Mouse (Mus musculus) neural tube, embryonic 12.5 days (tissue): ENCODE measurements around the gene Ptprm. TPM values are rescaled to one million over a fixed set of nuclear protein-coding genes. Genes with fewer than 3 reads are reported as not detected.

Experiments used
- ATAC-seq: fragments of 200-750 bp; cut with Nextera tagmentation; 2 replicates; pipeline ENCODE4 v1.8.0; 2017; ENCODE audit warnings: low read depth, mild to moderate bottlenecking, moderate TSS enrichment, moderate library complexity; ENCODE audit not compliant: low FRiP score
- H3K27ac ChIP-seq: fragments of 300-500 bp; sonication (generic); 2 replicates; pipeline ENCODE4 v1.5.1; 2016
- H3K27me3 ChIP-seq: fragments of 300-500 bp; sonication (generic); replicated peaks from 2 replicates; pipeline ENCODE4 v1.6.1; 2016; ENCODE audit warnings: mild to moderate bottlenecking
- H3K36me3 ChIP-seq: fragments of 300-500 bp; sonication (generic); 2 replicates; pipeline ENCODE4 v1.6.1; 2016; ENCODE audit warnings: mild to moderate bottlenecking
- H3K4me1 ChIP-seq: fragments of 300-500 bp; sonication (generic); 2 replicates; pipeline ENCODE4 v1.6.1; 2016
- H3K4me2 ChIP-seq: fragments of 300-500 bp; sonication (generic); replicated peaks from 2 replicates; pipeline ENCODE4 v1.6.1; 2016; ENCODE audit warnings: mild to moderate bottlenecking
- H3K4me3 ChIP-seq: fragments of 300-500 bp; sonication (generic); 2 replicates; pipeline ENCODE4 v1.5.1; 2016
- H3K9ac ChIP-seq: fragments of 300-500 bp; sonication (generic); 2 replicates; pipeline ENCODE4 v1.6.1; 2016; ENCODE audit warnings: mild to moderate bottlenecking
- H3K9me3 ChIP-seq: fragments of 300-500 bp; sonication (generic); 2 replicates; pipeline ENCODE4 v1.6.1; 2016; ENCODE audit warnings: mild to moderate bottlenecking
- WGBS: fragments of 180-500 bp; shearing (Covaris S2); methylation state at CpG from one replicate; pipeline ENCODE4 v1.1.7; 2016; 5-methylcytosine and 5-hydroxymethylcytosine counted together
- polyA plus RNA-seq: library from polyadenylated mRNA; unstranded; fragments of >200 nt; fragmentation: Nextera tagmentation; extraction: Ambion mirVana; gene quantifications from 2 replicates; pipeline ENCODE4 v1.2.1, GENCODE M21; 2016

The Ptprm gene
- 13.9 and 15.6 TPM in 2 replicates for polyA plus RNA-seq

- Histone ChIP-seq H3K36me3 (no peaks in the 10 kb centered on the region), H3K9ac (peak within 1 kb of the TSS; percentile 72), H3K4me1 (peaks cover 15% of the 10 kb centered on the region), H3K4me3 (peak within 1 kb of the TSS; percentile 74), H3K27ac (peak within 1 kb of the TSS; percentile 20; the same call in 1 of the 2 replicates), H3K4me2 (peak within 1 kb of the TSS; percentile 93), H3K27me3 (peaks cover 16% of the 10 kb centered on the region; the same call in 1 of the 2 replicates), H3K9me3 (no peaks in the 10 kb centered on the region)
- ATAC-seq, result peak; percentile 96
- 1% methylated on average over 72 of the region's 73 CpGs for WGBS
Measured at GRCm38 (mm10) chr17:67354451-67355011, at the start of gene Ptprm. Gene Ptprm (minus strand): TSS chr17:67354457.

DNA sequence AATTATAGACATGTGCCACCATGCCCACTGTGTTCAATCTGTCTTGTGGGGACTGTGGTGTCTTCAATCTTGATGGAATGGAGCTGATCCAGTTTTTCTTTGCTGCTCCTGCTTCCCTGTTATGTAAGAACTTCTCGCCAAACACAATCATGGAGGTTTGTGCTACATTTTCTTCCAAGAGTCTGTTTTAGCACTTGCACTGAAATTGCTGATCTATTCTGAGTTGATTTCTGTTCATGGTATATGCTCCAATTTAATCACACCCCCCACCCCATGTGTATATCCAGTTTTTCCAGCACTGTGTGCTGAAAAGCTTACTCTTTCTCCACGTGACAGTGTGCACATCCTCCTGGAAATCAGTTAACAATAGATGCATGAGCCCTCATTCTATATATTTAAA is 41.9 kb upstream of the Ptprm start:
- no peak for ATAC-seq
- H3K4me3 ChIP-seq, result no peak overlapping the region
- H3K27me3 ChIP-seq, result no peaks in the 10 kb centered on the region
- H3K9me3 ChIP-seq, result no peaks in the 10 kb centered on the region
- no peaks in the 10 kb centered on the region for H3K4me1 ChIP-seq
- no peaks in the 10 kb centered on the region for H3K36me3 ChIP-seq
- no peak overlapping the region for H3K4me2 ChIP-seq
- 84% methylated on average over 2 of the region's 2 CpGs for WGBS
- no peak overlapping the region for H3K27ac ChIP-seq
- no peak overlapping the region for H3K9ac ChIP-seq

DNA sequence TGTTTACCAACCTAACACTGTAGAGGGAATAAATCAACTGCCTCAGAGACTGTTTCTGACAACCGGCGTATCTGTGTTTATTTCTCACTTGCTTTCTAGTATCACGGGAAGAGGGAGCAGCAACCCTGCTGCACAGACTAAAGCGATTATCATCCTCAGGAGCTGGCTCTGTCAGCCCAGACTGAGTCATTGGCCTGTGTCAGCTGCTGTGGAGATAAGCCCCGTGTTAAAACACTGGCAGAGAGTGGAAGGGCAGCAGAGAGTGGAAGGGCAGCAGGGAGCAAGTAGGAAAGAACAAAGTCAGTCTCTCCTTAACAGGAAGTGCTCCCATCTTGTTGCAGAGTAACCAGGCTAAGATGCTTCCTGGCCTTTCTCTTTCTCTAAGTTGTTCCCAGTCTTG is 36.6 kb upstream of the Ptprm start:
- H3K27ac ChIP-seq, result no peak overlapping the region
- no peak overlapping the region for H3K4me2 ChIP-seq
- no peaks in the 10 kb centered on the region for H3K9me3 ChIP-seq
- WGBS, result 76% methylated on average over 5 of the region's 5 CpGs
- H3K4me1 ChIP-seq, result no peaks in the 10 kb centered on the region
- no peak overlapping the region for H3K4me3 ChIP-seq
- H3K27me3 ChIP-seq, result no peaks in the 10 kb centered on the region
- no peak overlapping the region for H3K9ac ChIP-seq
- ATAC-seq, result no peak
- no peaks in the 10 kb centered on the region for H3K36me3 ChIP-seq

DNA sequence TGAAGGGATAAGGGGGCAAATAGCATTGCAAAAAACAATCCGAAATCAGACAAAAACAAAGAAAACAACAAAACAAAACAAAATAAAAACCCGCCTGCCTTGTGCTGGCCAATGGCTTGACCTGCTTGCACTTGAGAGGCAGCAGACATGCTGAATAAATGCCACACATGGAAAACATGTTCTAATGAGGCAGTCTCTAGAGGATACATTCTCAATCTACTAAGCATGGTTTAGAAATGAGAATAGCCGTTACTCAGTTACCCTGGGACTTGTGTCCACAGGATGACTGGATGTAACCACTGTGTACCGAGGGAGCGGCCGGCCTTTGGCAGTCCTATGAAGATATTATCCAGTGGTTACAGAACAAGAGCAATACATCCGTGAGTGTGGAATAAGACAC is 33.9 kb upstream of the Ptprm start:
- WGBS, result 81% methylated on average over 7 of the region's 7 CpGs
- Histone ChIP-seq H3K27ac (no peak overlapping the region), H3K4me2 (no peak overlapping the region), H3K4me3 (no peak overlapping the region), H3K9ac (no peak overlapping the region), H3K27me3 (no peaks in the 10 kb centered on the region), H3K4me1 (no peaks in the 10 kb centered on the region), H3K36me3 (no peaks in the 10 kb centered on the region), H3K9me3 (no peaks in the 10 kb centered on the region)
- no peak for ATAC-seq

- Histone ChIP-seq H3K4me1 (no peaks in the 10 kb centered on the region), H3K27ac (no peak overlapping the region), H3K36me3 (no peaks in the 10 kb centered on the region), H3K27me3 (no peaks in the 10 kb centered on the region), H3K9me3 (no peaks in the 10 kb centered on the region), H3K4me3 (no peak overlapping the region), H3K9ac (no peak overlapping the region), H3K4me2 (no peak overlapping the region)
- ATAC-seq, result no peak
- WGBS, result 59% methylated on average over 6 of the region's 6 CpGs
Measured at GRCm38 (mm10) chr17:67385286-67385685, 31.0 kb upstream of the Ptprm start.

DNA sequence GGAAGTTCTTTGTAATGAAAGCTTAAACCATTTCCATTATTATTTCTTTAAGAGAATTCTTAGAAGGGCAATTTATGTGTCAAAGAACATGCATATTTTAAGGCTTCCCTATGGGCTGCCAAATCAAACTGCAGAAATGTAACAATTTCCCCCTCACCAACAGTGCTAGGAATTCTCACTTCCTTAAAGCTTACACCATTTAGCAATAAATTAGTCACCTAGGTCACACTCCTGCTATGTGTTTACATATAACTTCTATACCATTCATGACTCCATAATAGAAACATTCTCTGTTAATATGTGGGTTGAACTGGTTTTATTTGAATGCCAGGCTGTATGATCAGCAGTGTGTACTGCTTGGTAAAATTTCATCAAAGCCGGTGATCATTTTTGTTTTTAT is 29.4 kb upstream of the Ptprm start:
- 95% methylated on average over 1 of the region's 1 CpGs for WGBS
- no peak for ATAC-seq
- Histone ChIP-seq H3K9me3 (no peaks in the 10 kb centered on the region), H3K27me3 (no peaks in the 10 kb centered on the region), H3K36me3 (no peaks in the 10 kb centered on the region), H3K4me3 (no peak overlapping the region), H3K27ac (no peak overlapping the region), H3K9ac (no peak overlapping the region), H3K4me1 (no peaks in the 10 kb centered on the region), H3K4me2 (no peak overlapping the region)

DNA sequence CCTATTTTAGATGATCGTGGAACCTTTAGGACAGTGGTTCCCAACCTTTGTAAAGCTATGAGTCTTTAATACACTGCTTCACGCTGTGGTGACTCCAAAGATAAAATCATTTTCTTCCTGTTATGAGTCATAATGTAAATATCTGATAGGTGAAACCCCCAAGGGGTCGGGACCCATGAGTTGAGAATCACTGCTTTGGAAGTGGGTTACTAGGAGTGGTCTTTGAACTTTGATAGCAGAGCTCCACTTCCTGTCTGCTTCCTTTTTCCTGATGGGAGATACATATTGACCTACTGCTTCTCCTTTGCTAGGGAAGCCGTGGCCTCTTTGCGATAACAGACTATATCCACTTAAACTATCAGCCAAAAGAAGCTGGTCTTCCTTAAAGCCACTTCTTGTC is 27.4 kb upstream of the Ptprm start:
- no peaks in the 10 kb centered on the region for H3K9me3 ChIP-seq
- WGBS, result 90% methylated on average over 5 of the region's 5 CpGs
- no peaks in the 10 kb centered on the region for H3K27me3 ChIP-seq
- no peak overlapping the region for H3K4me3 ChIP-seq
- no peaks in the 10 kb centered on the region for H3K4me1 ChIP-seq
- no peak overlapping the region for H3K9ac ChIP-seq
- H3K4me2 ChIP-seq, result no peak overlapping the region
- H3K36me3 ChIP-seq, result no peaks in the 10 kb centered on the region
- H3K27ac ChIP-seq, result no peak overlapping the region
- ATAC-seq, result no peak

DNA sequence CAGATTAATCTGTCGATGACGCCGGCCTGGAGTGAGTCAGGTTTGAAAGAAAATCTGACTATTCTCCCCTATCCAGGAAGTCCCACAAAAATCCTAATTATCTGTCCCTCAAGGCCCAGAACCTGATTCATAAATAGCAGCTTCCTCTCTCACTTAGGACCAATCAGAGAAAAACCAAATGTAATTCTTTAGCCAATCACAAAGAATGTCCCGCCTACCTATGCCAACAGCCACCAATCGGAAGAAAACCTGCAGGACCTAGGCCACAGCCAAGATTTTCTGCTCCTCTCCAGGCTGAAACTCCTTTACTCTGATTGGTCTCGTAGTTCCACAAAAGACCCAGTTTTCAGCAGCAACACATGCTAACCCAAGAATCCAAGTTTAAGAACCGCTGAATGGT is 13.6 kb upstream of the Ptprm start:
- H3K27me3 ChIP-seq, result no peaks in the 10 kb centered on the region
- H3K36me3 ChIP-seq, result no peaks in the 10 kb centered on the region
- no peak overlapping the region for H3K9ac ChIP-seq
- no peaks in the 10 kb centered on the region for H3K4me1 ChIP-seq
- no peaks in the 10 kb centered on the region for H3K9me3 ChIP-seq
- WGBS, result 94% methylated on average over 7 of the region's 7 CpGs
- H3K27ac ChIP-seq, result no peak overlapping the region
- ATAC-seq, result no peak
- no peak overlapping the region for H3K4me3 ChIP-seq
- H3K4me2 ChIP-seq, result no peak overlapping the region

DNA sequence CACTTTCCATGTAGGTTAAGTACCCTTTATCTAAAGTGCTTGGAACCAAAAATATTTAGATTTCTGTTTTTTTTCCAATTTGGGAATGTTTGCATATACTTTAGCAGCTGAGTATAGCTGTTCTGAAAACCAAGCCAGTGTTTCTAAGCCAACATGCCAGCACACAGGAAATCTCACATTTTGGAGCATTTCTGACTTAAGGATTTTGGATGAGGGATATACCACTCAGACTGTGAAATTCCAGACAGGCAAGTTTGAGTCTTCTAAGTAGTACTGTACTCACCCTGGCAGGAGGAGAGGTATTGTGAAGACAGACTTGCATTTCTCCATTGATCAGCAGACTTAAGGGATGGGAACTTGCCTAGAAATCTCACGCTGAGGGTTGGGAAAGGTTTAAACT is 10.2 kb upstream of the Ptprm start:
- Histone ChIP-seq H3K9me3 (no peaks in the 10 kb centered on the region), H3K4me1 (no peaks in the 10 kb centered on the region), H3K9ac (no peak overlapping the region), H3K4me3 (no peak overlapping the region), H3K27me3 (no peaks in the 10 kb centered on the region), H3K4me2 (no peak overlapping the region), H3K36me3 (no peaks in the 10 kb centered on the region), H3K27ac (no peak overlapping the region)
- WGBS, result 88% methylated on average over 1 of the region's 1 CpGs
- no peak for ATAC-seq

DNA sequence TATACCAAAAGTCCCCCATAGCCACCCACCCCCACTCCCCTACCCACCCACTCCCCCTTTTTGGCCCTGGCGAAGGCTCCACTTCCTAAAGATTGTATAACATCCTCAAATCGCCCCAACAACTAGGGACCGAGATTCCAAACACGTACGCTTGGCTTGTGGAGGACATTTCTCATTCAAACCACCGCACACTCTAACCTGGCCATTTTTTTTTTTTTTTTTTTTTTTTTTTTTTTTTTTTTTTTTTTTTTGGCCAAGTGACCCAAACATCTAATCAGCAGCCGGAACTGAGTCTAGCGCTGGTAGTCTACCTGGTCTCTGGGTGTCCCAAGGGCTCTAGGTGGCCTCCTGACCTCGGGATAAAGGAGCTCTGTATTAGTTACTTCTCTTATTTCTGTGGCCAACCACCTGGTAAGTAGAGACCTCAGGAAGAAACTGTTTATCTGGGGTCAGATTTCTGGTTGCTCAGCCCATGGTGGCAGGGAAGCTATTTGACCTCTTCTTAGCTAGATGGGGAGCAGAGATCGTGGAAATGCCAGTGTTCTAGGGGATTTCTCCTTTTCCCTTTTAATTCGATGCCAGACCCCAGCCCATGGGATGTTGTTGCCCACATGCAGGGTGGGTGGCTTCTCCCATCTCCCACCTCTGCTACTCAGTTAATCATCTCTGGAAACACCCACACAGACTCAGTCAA is 9.3 kb upstream of the Ptprm start:
- H3K4me2 ChIP-seq, result no peak overlapping the region
- no peak overlapping the region for H3K9ac ChIP-seq
- H3K4me1 ChIP-seq, result no peaks in the 10 kb centered on the region
- no peak for ATAC-seq
- no peaks in the 10 kb centered on the region for H3K36me3 ChIP-seq
- H3K4me3 ChIP-seq, result no peak overlapping the region
- no peaks in the 10 kb centered on the region for H3K27me3 ChIP-seq
- no peak overlapping the region for H3K27ac ChIP-seq
- no peaks in the 10 kb centered on the region for H3K9me3 ChIP-seq
- WGBS, result 81% methylated on average over 11 of the region's 11 CpGs

DNA sequence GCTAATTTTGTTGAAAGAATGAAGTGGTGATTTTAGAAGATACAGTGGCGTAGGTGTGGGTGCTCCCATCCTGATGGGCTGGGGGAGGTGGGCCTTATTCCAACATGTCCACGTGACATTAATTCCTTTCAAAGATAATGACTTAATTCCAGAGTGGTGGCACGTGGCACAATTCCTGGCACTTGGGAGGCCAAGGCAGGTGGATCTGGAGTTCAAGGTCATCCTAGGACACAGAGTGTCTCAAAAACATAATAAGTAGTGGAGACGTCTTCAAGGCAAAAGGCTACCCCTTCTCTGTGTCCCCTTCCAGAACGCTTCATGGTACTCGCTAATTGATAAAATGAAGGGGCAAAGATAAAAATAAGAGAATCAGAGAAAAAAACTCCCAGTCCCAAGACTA is 7.9 kb upstream of the Ptprm start:
- Histone ChIP-seq H3K27me3 (no peaks in the 10 kb centered on the region), H3K9me3 (no peaks in the 10 kb centered on the region), H3K9ac (no peak overlapping the region), H3K27ac (no peak overlapping the region), H3K4me1 (no peaks in the 10 kb centered on the region), H3K36me3 (no peaks in the 10 kb centered on the region), H3K4me2 (no peak overlapping the region), H3K4me3 (no peak overlapping the region)
- 89% methylated on average over 6 of the region's 6 CpGs for WGBS
- no peak for ATAC-seq

- no peaks in the 10 kb centered on the region for H3K9me3 ChIP-seq
- ATAC-seq, result no peak
- whole genome bisulfite sequencing, result 10% methylated on average over 3 of the region's 3 CpGs
- H3K36me3 ChIP-seq, result no peaks in the 10 kb centered on the region
- no peak overlapping the region for H3K27ac ChIP-seq
- no peak overlapping the region for H3K9ac ChIP-seq
- H3K4me1 ChIP-seq, result 0 out of 2 replicates have a peak, but pooled peaks cover under 1% of the 10 kb centered on the region
- no peak overlapping the region for H3K4me3 ChIP-seq
- H3K27me3 ChIP-seq, result no peaks in the 10 kb centered on the region
- H3K4me2 ChIP-seq, result no peak overlapping the region
Measured at GRCm38 (mm10) chr17:67360606-67361005, 6.3 kb upstream of the Ptprm start.

GRCm38 (mm10) chr17:67359578-67359977 is 5.3 kb upstream of the Ptprm start:
- Histone ChIP-seq H3K4me1 (peaks cover 5% of the 10 kb centered on the region), H3K27me3 (no peaks in the 10 kb centered on the region), H3K36me3 (no peaks in the 10 kb centered on the region), H3K9ac (no peak overlapping the region), H3K9me3 (no peaks in the 10 kb centered on the region), H3K27ac (no peak overlapping the region), H3K4me3 (no peak overlapping the region), H3K4me2 (no peak overlapping the region)
- ATAC-seq, result no peak
- 91% methylated on average over 5 of the region's 5 CpGs for WGBS
